Mouse (Mus musculus) activated CD4-positive, CD25-positive, alpha-beta regulatory T cell, adult 4 months (primary cell): ENCODE data around the gene Pgap2. TPM values are rescaled to one million over a fixed set of nuclear protein-coding genes. Genes with fewer than 3 reads are reported as not detected.

Experiments used
- ATAC-seq: one replicate; pipeline ENCODE4 v1.8.0; 2017
- polyA plus RNA-seq, 2 experiments: library from polyadenylated mRNA; unstranded; fragments of 100-300 nt; shearing (Covaris generic); gene quantifications; one replicate each; pipeline ENCODE4 v1.2.1; 2017

Pgap2 gene
- polyA plus RNA-seq, 2 experiments from 2014 or later: 47.6 to 62.3 TPM

DNA sequence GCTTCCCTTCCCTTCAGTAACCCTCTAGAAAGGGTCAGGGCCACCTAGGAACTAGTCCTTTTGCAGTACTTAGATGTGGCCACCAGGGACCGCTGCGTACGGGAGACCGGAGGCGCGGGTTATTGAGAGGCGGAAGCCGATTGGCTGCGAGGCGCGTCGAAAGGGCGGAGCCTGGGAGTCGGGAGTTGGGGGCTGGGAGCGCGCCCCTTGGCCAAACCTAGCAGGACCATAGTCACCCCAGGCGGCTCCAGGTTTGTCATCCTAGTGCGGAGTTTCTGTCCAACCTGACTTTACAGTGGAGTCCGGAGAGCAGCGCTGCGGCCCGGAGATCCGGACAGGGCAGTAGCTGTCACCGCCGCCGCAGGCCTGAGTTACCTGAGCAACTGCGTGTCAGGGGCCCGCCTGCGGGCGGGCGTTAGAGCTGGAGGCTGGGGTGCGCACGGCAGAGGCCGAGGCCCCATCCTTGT, 57.1 kb downstream of the Pgap2 start:
- ATAC-seq: peak; percentile 68

DNA sequence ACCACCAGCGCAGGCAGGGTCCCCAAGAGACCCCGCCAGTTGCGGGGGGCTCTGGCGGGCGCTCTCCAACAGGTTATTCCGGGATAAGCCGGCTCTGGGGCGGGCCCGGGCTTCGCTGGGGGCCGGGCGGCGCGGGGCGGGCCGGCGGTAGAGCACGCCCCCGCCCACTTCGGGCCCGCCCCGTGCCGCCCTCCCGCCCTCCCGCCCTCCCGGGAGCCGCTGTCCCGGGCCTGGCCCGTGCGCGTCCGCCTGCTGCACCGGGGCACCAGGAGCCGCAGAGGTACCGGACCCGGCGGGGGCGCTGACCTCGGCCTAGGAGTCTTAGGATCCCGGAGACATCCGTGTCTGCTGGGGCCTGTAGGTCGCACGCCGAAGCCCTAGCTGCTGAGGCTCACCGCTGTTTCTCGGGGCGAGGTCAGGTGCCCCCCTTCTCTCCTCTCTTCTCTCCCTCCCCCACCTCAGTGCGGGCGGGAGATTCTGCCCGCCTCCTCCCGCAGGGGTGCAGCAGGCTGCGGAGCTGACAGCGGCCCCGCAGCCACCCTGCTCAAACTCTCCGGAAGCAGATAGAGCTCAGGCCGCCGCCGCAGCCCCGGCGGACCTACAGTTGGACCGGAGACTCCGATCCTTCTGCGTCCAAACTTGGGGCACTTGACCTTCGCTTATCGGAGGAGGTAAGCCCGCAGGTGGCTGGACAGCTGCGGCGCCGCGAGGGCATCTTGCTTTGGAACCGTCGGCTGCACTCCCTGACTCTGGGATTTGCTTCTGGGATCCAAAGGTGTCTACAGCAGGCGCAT, 57.8 kb downstream of the Pgap2 start, which contains the start of gene Stim1:
TSS of gene Stim1 (plus strand) at position 206 of the 794 bp plus-strand sequence.
- ATAC-seq: peak; percentile 7

DNA sequence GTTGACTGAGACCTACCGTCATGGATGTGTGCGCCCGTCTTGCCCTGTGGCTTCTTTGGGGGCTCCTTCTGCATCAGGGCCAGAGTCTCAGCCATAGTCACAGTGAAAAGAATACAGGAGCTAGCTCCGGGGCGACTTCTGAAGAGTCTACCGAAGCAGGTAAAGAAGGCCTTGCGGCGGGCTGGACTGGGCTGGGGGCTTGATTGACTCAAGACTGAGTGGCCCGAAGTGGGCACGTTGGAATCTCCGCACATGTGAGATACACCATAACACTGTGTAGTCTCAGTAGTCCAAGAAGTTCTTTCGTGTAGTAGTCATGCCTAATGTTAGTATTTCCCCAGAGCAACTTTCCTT, 58.4 kb downstream of the Pgap2 start:
- ATAC-seq: no peak

DNA sequence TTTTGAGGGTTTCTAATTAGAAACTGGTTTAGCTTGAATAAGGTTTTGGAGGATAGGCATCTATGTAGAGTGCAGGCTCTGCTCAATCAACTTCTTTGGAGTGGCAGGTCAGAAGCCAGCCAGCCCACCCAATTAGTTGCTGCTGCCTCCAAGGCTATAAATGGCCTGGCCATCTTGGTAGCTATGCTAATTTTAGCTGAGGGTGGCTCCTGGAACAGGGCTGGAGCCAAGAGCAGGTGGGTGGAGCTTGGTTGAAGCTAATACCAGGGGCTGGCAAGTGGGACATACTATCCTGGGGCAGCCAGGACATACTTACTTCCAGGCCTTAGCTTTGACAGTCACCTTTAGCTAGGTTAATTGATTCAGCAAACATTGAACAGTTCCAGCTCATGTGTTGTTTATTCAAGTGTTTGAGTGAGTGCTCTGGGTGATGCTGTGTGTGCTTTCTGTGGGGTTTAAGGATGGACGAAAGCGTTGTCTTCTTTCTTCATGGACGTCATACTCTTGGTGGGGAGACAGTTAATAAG, 62.5 kb downstream of the Pgap2 start:
- no peak for ATAC-seq

DNA sequence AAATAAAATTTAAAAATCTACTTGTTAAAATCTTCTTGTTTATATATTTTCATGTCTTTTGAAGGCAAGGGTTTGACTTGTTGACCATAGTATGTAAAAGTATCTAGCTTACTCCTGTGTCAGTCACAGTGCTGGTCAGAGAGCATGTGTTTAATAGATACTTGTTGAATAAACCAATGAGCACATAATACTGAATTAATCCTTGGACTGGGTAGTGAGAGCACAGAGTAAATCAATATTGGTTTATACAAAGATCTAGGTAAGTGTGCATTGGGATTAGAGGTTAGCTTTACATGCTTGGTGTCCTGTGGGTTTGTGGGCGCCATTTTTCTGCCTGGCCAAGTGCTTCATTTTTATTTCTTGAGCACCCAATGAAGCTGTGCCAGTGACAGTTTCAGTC, 71.4 kb downstream of the Pgap2 start:
- no peak for ATAC-seq

DNA sequence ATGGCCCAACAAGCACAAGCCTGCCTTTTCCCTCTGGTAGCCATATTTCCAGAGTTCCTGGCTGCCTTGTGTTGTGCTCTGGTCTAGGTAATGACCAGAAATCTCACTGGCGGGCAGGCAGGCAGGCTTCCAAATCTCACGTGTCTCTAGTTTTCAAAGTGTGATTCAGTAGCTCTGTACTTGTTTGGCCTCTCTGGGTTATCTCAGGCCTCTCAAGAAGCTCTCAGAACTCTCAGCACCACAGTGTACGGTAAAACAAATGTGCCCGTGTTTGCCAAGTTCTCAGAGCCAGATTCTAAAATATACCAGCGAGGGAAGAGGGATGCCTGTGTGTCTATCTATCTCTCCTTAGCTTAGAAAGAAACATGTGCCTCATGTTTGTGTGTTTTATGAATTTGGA, 72.3 kb downstream of the Pgap2 start:
- no peak for ATAC-seq

Other genes with a start within 250 kb of the Pgap2 start
- gene Il18bp, start 191.5 kb upstream of the Pgap2 start, polyA plus RNA-seq: 1 to 10 TPM; 5.2 to 8.0 TPM
- gene Rnf121, start 144.7 kb upstream of the Pgap2 start, polyA plus RNA-seq: 10 to 100 TPM; 19.5 to 20.2 TPM
- 10 to 100 TPM; 14.4 to 15.2 TPM for gene Xndc1, start 144.7 kb upstream of the Pgap2 start, polyA plus RNA-seq
- gene Xntrpc, start 144.5 kb upstream of the Pgap2 start, polyA plus RNA-seq: under 1 TPM in 1 of 2 experiments, not detected in 1; 0.83 TPM
- gene Trpc2, start 127.1 kb upstream of the Pgap2 start, polyA plus RNA-seq: under 1 TPM; 0.27 to 0.45 TPM
- not detected for gene Art1, start 108.5 kb upstream of the Pgap2 start, polyA plus RNA-seq
- gene Art5, start 100.7 kb upstream of the Pgap2 start, polyA plus RNA-seq: under 1 TPM in 1 of 2 experiments, not detected in 1; 0.21 TPM
- not detected for gene Chrna10, start 93.4 kb upstream of the Pgap2 start, polyA plus RNA-seq
- 10 to 100 TPM; 33.8 to 33.9 TPM for gene Nup98, start within 50 bp of the Pgap2 start, polyA plus RNA-seq
- 100 to 1,000 TPM; 179 to 195 TPM for gene Rhog, start 45.8 kb downstream of the Pgap2 start, polyA plus RNA-seq
- 10 to 100 TPM; 39.4 to 46.8 TPM for gene Stim1, start 57.6 kb downstream of the Pgap2 start, polyA plus RNA-seq
- 10 to 100 TPM; 82.6 to 87.8 TPM for gene Rrm1, start 231.5 kb downstream of the Pgap2 start, polyA plus RNA-seq